Mouse (Mus musculus) cerebellum, adult (tissue): Measurements from ENCODE around the gene Tbc1d30.

ENCODE experiments used
- ATAC-seq: cut with Nextera tagmentation; 2 replicates; pipeline ENCODE4 v1.9.2; 2017; ENCODE audit warnings: mild to moderate bottlenecking, moderate library complexity, mixed read lengths; ENCODE audit not compliant: insufficient number of reproducible peaks, low FRiP score, low TSS enrichment

Tbc1d30 gene

DNA sequence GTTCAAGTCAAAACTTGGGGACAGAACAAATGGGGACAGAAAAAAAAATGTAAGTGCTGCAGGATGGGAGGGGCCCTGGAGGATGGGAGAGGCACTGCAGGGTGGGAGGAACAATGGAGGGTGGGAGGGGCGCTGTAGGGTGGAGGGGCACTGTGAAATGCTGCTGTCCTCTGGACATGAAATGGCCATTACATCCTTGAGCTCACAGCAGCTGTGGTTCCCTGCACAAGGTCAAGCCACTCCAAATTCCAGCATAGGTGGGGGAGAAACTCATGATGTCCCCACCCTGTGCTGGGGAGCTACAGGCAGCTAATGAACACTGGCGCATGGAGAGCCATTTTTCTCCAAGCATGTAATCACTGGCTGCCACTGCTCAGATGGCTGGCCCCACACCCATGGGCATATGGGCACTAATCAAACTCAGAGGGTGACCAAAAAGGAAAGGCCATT, 74.0 kb downstream of the Tbc1d30 start:
- ATAC-seq: peak; percentile 63

DNA sequence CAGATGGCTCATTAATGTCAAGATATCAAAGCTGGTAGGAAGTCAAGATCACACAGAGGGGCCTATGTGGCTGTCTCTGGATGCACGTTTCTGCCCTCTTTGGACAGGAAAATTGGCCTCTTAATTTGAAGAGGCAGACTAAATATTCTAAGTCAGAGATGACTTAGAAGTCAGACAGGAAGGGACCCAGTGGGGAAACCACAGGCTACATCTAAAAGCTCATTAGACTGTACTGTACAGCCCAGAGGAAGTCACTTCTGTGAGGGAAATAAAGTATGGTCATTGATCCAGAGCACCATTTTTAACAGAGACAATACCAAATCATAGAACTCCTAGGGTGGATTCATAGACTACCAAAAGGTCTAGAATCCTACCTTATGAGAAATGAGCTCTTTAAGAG, 76.1 kb downstream of the Tbc1d30 start:
- ATAC-seq: no peak

DNA sequence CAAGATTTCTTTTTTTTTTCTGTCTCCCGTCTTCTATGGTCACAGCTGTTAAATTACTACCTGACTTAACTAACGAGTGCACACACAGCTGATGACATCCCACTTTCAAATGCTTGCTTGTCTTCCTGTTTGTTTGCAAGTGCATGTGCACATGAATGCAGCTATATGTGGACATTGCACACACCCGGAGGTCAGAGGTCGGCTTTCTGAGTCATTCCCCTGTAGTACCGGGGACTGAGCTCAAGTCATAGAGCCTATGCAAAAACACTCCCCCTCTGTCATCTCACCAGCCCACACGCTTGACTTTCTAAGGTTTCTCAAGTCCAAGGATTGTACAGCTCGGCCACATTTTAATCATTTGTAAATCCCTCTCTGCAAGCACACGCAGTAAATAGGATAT, 80.1 kb downstream of the Tbc1d30 start:
- ATAC-seq: no peak

DNA sequence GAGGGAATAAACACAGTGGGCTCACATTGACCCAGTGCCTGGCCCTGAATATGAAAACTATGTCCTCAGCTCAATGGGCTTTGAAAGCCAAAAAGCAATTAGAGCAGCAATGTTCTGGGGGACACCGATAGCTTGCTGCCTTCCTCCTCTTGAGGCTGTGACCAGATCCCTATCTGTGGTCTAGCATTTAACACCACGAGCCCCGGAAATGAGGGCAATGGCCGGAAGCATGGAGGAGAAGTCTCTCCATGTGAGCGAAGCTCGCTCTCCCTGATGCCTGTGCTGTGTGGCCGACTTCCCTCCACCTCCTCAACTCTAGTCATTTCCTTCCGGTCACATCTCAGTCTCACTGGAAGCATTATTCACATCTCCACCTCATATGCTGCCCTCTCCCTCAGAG, 82.3 kb downstream of the Tbc1d30 start:
- ATAC-seq: no peak

DNA sequence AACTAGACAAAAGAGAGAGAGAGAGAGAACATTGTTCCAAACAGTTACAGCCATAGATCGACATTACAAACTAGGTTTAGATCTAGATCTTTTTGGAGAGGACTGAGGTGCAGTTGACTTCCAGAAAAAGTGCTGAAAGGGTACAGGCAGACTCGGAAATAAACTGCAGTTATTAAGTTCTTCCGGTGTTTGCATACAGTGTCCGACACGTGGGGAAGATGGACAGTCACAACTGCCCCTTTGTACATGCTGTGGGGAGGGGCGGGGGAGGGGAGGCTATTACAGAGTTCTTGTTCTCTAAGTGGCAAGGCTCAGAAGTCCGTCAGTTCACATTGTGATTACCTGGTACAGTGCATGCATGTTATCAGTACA, 86.9 kb downstream of the Tbc1d30 start:
- no peak for ATAC-seq

DNA sequence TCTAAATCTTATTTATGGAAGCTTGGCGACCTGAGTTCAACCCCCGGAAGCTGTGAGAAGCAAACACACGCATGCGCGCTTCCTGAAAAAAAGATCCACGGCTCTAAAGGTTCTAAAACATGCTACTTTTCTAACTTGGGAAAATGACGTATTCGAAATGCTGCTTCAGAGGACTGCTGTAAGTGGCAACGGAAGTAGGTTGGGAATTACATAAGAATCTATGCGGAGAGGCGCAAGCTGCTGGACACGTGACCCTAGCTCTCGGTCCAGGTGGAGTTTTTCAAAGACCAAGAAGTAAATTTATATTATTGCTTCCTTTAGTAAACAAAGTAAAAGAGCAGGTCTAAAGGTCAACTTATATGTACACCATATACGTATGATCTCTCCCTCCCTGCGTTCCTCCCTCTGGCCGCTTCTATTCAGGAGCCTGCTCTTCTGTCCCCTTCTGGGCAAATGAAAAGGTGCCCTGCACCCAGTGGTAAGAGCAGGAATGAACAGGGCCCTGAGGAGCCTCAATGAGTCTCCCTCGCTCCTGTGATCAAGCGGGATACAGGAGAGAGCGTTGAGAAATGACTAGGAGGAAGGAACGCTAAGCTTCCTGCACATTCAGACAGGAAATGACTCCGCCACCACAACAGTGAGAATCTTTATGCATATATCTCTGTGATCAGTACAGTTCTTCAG, 87.4 kb downstream of the Tbc1d30 start:
- ATAC-seq: no peak

DNA sequence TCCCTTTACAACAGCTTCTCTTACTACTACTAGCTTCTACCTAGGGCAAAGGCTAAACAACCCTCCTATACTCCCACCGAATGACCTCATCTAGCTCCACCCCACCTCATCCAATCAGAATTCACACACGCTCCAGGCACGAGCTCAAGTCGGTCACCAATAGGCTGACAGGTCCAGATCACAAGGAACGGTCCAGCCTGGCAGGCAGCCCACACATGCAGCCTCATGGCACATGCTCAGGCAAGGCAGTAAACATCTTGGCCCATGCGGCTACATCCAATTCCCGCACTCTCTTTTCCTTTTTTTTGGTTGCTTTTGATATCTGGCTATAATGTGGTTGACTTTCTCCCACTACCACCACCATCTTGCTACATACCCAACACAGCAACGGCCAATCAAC, 88.9 kb downstream of the Tbc1d30 start:
- ATAC-seq: no peak

DNA sequence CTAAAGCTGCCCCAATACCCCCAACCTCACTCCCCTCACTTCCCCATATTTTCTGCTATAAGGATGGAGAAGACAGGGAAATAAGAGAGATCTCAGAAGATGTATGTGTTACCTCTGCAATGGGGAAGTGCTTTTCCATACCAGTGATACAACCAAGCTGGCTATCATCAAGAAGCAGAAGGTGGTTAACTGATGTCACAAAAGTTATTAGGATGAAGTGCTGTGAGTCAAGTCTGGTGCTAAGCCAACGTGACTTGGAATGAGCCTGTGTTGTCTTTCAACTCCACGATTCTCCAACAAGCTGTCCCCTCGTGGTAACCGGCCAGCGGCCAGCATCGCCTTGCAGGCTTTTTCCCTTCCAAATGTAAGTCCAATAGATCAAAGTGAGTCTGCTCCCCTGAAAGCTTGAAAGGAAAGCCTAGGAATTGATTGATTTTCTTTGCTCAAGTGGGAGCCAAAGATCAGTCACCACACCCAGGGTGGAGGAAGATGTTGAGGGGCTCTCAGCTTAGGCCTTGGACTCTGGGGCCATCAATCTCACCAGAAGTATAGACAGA, 90.0 kb downstream of the Tbc1d30 start:
- ATAC-seq: no peak

DNA sequence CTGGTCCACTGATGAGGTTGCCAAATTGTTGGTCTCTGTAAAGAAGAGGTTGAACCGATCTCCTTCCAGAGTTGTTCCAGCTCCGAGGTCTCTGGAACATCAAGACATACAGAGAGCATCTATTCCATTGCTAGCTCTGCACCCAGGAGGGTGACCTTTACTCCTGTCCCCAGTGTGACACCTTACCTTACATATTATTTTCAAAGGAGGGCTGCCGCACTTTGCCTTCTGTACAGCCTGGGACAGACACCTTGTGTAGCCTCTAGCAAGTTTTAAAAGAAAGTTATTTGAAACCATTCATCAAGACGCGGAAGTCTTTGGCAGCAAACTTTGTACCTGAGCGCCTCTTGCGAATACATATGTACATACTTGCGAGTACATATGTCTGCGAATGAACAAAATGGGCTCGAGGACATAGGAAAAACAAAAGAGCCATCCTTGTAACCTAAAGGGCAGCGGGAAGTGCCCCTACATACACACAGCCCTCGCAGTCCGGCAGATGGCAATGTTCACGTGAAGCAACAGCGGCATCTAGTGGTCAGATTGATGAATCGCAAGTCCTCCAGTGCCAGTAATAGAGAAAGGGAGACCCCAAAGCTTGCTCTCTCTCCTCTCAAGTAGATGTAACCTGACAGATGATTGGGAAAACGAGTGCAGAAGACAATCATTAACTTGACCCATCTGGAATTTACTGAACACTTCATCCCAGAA, 94.8 kb downstream of the Tbc1d30 start:
- peak; percentile 67 for ATAC-seq

DNA sequence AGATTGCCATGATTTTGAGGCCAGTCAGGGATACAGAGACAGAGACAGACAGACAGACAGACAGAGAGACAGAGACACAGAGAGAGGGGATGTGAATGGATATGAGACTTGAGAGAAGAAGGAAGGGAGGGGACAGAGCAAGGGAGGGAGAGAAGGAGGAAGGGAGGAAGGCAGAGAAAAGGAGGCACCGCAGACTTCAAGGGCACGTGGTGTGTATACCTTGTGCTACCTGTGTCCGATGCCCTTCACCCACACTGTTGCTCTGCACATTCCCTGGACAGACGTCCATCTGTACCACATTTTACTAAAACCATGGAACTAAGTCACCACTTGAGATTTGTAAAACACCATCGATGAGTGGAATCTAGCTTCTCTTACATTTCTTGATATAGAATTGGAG, 95.6 kb downstream of the Tbc1d30 start:
- no peak for ATAC-seq

DNA sequence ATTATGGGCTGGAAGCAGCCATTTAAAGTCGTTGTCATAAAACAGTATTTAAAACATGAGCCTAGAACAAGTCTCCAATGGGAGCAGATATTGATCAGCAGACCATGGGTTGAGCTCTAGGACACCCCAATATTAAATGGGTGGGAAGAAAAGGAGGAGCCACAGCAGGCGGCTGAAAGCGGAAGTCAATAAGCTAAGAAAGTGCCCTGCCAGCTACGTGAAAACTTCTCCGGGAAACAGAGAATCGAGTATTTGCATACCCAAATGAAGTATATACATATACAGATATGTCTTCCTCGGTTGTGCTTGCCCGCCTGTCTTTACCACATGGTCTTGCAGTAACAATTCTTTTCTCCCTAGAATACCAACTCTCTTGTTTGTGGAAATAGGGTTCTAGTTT, 96.7 kb downstream of the Tbc1d30 start:
- ATAC-seq: no peak

DNA sequence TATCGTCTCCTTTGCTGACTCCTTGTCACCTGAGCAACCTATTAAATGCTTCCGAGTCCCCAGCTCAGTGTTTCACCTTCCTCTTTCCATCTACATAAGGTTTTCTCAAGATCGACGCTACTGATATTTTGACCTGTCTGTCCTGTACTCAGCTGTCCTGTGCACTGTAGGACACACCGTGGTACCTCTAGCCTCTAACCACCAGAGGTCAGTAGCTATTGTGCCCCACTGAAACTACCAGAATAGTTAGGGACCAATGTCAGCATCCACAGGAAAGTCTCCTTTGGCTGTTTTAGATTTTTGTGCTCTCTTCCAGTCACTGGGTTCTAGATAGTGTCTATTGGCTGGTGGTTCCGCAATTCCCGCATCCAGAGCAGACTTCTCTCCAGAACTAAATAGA, 98.3 kb downstream of the Tbc1d30 start:
- ATAC-seq: no peak

DNA sequence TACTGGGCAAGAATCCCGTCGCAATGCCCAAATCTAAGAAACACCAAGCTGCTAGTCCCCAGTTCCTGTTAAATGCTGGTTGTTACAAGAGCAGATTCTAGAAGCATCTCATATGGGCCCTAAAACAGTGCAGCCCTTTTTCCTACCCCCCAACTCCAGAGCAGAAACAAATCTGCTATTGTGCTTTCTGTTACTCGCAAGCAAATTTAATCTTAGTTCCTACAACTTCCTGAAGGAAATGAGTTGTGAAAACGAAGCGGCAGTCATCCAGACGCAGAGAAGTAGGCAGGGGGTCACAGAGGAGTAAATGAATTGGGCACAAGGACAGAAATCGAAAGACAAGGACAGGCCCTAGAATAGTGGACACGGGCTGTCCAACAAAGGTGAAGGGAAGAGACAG, 99.9 kb downstream of the Tbc1d30 start:
- no peak for ATAC-seq

DNA sequence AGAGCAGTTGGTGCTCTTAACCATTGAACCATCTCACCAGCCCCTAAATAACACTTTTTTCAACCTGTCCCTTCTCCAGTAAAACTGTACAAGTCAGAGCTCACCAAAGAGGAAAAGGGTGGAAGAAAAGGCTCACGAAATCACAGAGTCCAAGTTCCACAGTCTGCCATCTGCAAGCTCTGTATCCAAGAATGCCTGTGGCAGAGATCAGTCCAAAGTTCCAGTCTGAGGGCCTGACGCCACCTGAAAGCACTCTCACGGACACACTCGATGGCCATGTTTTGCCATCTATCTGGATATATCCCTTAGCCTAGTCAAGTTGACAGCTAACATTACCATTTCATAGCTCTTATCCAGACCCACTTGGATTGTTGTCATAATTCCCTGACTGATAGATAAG, 101.3 kb downstream of the Tbc1d30 start:
- ATAC-seq: no peak

DNA sequence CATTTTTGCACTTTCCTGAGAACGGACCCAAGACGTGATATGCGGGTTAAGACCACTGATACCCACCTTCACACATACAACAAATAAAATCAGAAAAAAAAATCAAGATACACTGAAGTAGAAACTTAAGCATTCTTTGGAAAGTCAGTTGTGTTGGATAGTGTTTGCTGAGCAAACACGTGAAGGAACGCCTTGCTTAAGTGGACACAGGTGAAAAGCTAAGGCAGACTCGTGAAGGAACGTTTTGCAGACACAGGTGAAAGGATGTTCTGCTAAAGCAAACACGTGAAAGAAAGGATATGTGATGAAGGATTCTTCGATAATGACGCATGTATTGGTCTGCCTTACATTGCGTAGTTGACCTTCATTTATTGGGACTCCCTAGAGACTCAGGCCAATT, 103.5 kb downstream of the Tbc1d30 start:
- no peak for ATAC-seq

DNA sequence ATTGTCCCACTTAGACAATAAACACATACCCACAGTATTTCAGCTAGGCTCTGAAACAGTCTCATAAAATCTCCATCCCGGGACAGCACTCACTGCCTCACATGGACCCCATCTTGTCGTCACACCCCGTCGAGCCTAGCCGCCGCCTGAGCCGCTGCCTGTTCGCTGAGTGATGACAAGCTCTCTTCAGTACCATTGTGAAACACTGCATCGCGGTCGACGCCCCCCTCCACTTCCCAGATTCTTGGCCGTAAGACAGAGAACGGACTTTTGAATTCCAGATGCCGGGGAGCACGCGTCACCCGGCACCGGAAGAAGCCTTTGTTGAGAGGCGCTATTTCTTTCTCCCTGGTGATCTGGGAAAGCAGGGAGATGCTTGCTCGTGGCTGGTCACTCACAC, 104.1 kb downstream of the Tbc1d30 start:
- ATAC-seq: no peak

DNA sequence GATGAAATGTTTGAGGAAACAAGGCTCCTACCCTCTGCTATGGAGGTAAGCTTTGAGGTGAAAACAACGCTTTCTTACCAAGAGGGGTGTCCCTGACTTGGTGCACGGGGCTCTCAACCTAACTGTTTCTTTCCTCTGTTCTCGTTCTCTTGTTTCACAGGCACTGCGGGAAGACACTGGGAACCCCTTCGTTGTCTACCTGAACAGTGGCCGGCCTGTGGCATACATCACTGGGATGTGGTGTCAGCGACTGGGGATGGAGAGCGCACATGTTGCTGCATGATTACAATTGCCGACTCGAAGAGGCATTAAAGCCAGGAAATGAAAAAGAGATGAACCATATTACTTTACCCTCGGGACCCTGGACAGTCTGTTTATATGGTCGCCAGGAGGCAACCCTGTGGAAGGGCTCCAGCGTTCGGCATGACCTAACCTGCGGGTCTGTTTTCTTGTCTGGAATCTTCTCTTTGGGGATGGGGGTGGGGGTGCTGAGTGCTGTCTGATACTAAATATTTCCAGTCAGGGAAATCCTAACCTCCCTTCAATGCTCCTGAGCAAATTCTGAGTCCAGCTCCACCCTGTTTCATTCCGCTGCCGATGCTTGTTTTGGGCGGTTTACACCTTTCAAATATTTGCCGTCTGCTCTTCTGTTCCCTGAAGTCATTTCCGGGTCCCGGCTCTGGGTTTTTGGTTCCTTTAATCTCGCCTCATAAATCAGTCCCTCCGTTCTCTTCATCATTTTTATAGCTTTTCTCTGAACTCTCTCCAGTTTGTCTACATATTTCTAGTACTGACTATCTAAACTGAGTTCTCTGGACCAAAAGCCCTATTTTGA, 107.5 kb downstream of the Tbc1d30 start:
- ATAC-seq: no peak

DNA sequence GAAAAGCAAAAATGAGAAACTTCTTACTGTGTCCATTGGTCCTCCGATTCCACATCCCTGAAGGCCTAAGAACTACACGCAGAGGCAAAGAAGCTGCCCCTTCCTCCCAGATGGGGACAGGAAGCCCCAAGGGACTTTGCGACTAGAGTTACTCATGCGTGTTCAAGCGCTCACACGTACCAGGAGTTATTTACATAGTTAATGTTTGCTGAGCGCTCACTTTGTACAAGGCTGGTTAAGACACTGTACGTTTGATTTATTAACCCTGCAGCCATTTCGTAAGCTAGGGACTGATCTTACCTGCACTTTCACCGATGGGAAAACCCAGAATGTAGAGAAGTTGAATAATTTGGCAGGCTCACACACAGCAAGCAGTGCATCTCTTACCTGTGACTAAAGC, 108.5 kb downstream of the Tbc1d30 start:
- no peak for ATAC-seq

DNA sequence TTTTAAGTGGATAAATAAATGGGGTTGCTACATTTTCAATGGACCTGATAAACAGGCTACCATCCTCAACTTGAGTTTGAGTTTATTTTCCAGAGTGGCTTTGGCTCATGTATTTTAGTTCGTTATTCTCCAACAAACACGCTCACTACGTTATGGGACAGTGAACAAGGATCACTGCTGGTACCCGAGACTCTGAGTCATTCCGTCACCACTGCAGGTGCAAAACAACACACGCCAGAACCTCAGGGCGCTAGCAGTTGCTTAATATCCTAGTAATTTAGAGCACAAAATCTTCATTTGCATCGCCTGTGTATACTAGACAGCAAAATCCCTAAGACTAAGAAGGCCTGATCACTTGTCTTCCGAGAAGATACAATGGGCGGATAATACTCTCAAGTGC, 112.0 kb downstream of the Tbc1d30 start:
- no peak for ATAC-seq

DNA sequence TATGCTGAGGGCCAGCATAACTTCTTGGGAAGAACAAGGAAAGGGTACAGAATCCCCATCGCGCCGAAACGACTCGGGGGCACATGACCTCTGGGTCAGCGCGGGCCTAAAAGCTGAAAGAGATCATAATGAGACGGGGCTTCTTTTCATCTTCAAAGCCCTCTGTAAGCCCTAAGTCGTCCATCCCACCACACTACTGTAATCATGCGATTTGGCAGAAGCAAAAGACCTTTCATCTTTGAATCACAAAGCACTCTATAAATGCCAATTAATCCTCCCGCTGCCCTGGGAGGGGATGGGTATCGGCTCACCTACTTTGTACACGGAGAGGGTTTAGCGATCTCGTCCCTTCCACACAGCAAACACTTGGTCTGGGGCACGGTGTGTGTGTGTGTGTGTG, 112.5 kb downstream of the Tbc1d30 start:
- ATAC-seq: no peak

DNA sequence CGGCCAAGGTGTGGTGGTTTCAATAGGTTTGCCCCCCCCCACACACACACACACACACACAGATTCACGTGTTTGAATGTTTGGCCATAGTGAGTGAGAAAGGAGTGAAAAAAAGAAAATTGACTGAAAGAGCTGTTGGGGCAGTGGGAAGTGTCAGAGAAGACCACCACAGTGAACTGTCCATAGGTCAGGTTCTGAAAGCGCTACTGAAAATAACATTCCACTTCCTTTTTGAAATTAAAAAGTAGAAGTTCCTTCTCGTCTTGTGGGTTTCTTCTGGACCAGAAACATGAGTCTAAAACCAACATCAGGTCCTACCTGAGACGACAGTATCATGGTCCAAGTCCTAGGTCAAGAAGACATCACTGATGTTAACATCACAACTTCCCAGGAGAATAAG, 113.7 kb downstream of the Tbc1d30 start:
- no peak for ATAC-seq
